Comparison of ENCODE assay signal across 21 mouse cellular contexts in genomic region chr4:108080876-108081275, GRCm38 (mm10).
"Had no signal": no experiment of that assay in that cellular context is flagged by ENCODE, and none has a peak within 500 bp of the region (broad histone marks: within the 10 kb centered on the region; RNA-seq: fewer than 3 reads in every experiment).

No protein-coding gene starts in this region.

- H3K4me2 ChIP-seq: intestine, embryonic 15.5 days; limb, embryonic 12.5 days; limb, embryonic 15.5 days; lung, embryonic 15.5 days; midbrain, embryonic 11.5 days; neural tube, embryonic 12.5 days; neural tube, embryonic 15.5 days had no signal

- H3K4me1 ChIP-seq: intestine, embryonic 15.5 days; limb, embryonic 15.5 days; neural tube, embryonic 15.5 days had no signal

- ATAC-seq: intestine, embryonic 15.5 days had no signal

- H3K4me3 ChIP-seq: intestine, embryonic 15.5 days; limb, embryonic 12.5 days; limb, embryonic 15.5 days; lung, embryonic 15.5 days; neural tube, embryonic 12.5 days; neural tube, embryonic 15.5 days had no signal

- DNase-seq: kidney, adult 18-20 months; kidney, adult 9 months; kidney, postnatal 14 days; kidney, postnatal 4 days; left cerebral cortex, postnatal 4 days; lung, adult 18-20 months; lung, postnatal 14 days; lung, postnatal 4 days; midbrain, embryonic 14.5 days; right cerebral cortex, postnatal 25 days; spleen, adult 18-20 months; thymus, postnatal 36 days had no signal

- H3K9ac ChIP-seq: intestine, embryonic 15.5 days; limb, embryonic 12.5 days; limb, embryonic 15.5 days; liver, embryonic 14.5 days; lung, embryonic 15.5 days; neural tube, embryonic 12.5 days; neural tube, embryonic 15.5 days had no signal

- H3K36me3 ChIP-seq: intestine, embryonic 15.5 days; limb, embryonic 12.5 days; lung, embryonic 15.5 days; neural tube, embryonic 12.5 days had no signal

- H3K9me3 ChIP-seq: intestine, embryonic 15.5 days; limb, embryonic 12.5 days; limb, embryonic 15.5 days; lung, embryonic 15.5 days; neural tube, embryonic 12.5 days; neural tube, embryonic 15.5 days had no signal

- H3K27me3 ChIP-seq: intestine, embryonic 15.5 days; limb, embryonic 12.5 days; limb, embryonic 15.5 days; lung, embryonic 15.5 days; neural tube, embryonic 12.5 days; neural tube, embryonic 15.5 days had no signal

- H3K27ac ChIP-seq: intestine, embryonic 15.5 days; limb, embryonic 12.5 days; limb, embryonic 15.5 days; liver, embryonic 14.5 days; neural tube, embryonic 12.5 days; neural tube, embryonic 15.5 days; stomach, postnatal 0 days had no signal
